Mouse (Mus musculus): ENCODE measurements around the gene Shmt1.

The Shmt1 gene

DNA sequence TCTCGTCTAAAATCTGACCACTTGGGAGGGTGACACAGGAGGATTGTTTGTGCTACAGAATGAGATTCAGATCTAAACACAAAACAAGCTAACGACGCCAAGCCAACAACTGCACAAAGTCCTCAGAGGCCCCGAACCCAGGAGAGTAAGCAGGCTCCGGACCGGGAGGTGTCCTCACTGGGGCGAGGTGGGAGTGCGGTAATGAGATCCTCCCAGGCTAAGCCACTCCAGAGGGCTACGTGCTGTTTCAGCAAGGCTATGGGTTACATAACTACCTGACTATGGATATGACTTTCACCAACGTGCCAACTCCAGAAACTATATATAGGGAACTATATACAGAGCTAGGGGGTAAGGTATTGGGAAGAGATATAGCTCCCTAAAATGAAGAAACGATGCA is 15.2 kb downstream of the Shmt1 start:
- no peak for DNase-seq (ENCODE audit: extremely low spot score)

- no peak for DNase-seq (ENCODE audit: extremely low spot score)
Observed at GRCm38 (mm10) chr11:60790472-60790871, 21.0 kb downstream of the Shmt1 start.

GRCm38 (mm10) chr11:60787595-60787994 is 23.9 kb downstream of the Shmt1 start:
- DNase-seq (ENCODE audit: extremely low spot score), result no peak

GRCm38 (mm10) chr11:60784179-60784922 is 27.2 kb downstream of the Shmt1 start:
- no peak for DNase-seq (ENCODE audit: extremely low spot score)

- no peak for DNase-seq (ENCODE audit: extremely low spot score)
Observed at GRCm38 (mm10) chr11:60779673-60780189, 31.8 kb downstream of the Shmt1 start.

GRCm38 (mm10) chr11:60777801-60778370 is 33.6 kb downstream of the Shmt1 start:
- DNase-seq (ENCODE audit: extremely low spot score), result no peak

DNA sequence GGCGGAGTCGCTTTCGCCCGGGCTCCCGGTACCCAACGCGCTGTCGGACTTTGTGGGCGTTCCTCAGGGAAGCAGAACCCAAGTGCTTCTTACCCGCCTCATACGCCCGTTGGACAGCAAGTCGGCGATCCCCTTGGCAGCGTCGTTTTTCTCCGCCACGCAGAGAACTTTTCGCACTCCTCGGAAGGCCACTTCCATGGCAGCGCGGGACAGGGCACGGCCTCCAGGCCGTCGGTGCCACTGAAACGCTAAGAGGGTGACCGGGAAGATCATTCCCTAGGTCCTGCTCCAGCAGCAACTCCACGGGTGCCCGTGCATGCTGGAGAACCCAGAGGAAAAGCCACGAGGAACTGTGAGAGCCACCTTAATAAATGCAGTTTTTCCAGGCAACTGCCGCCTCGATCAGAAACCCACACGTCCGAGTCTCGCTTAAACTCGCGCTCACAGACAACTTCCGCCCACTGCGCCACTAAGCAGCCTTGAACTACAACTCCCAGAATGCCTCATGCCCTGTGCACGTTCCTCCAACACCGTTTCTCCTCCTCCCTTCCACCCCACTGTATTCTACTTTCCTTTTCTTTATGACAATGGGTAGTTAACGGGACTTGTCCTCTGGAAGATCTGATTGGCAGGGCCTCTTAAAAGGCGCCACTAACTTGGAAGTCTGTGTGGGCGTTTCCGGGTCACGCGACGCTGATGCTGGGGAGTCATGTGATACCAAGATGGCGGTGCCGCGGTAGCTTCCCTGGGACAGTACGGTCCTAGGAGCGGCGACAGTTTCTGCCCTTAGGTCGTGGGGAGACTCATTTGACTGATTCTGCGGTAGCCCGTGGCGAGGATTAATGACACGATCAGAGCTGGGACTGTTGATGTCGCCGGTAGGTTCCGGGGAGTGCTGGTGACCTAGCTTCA is 34.4 kb downstream of the Shmt1 start, which contains the start of the genes Top3a and Smcr8:
Gene Top3a, minus strand, starts transcription at position 537 of the 912 bp plus-strand sequence.
Gene Smcr8, plus strand, starts transcription at position 696 of the 912 bp plus-strand sequence.
- DNase-seq (ENCODE audit: extremely low spot score), result peak; percentile 89

DNA sequence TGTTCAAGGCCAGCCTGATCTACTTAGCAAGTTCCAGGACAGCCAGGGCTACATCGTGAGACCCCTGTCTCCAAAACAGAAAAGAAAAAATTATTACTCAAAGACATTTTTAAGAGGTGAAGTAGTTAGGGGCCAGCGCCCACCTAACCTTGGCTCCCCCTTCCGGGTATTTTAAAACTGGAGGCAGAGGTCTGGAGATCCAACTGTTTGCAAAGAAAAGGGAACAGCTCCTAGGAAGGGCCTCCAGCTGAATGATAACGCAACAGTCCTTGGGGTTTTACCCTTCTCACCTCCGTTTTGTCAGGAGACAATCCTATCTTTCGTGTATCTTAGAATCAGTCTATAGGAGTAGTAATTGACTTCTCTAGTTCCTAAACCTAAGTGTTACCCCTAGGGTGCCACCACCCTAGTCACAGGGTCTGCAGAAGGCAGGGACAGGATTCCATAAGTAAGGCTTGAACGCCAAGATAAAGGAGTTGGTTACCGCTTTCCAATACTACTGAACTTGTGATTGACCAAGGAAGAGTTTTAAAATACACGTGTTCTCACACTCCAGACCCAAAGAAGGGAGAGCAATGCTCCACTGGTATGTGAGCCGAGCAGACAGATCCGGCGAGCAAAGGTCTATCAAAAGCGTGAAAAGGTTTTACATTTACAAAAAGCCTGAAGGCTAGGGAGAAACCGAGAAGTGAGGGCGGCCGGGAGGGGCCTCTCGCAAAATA is 35.2 kb downstream of the Shmt1 start:
- DNase-seq (ENCODE audit: extremely low spot score), result peak; percentile 64

- no peak for DNase-seq (ENCODE audit: extremely low spot score)
Observed at GRCm38 (mm10) chr11:60775578-60775977, 35.9 kb downstream of the Shmt1 start.

- DNase-seq (ENCODE audit: extremely low spot score), result no peak
Observed at GRCm38 (mm10) chr11:60774841-60775240, 36.7 kb downstream of the Shmt1 start.

- DNase-seq (ENCODE audit: extremely low spot score), result no peak
Observed at GRCm38 (mm10) chr11:60774158-60774689, 37.3 kb downstream of the Shmt1 start.

- no peak for DNase-seq (ENCODE audit: extremely low spot score)
Observed at GRCm38 (mm10) chr11:60772161-60772560, 39.4 kb downstream of the Shmt1 start.

GRCm38 (mm10) chr11:60770776-60771175 is 40.7 kb downstream of the Shmt1 start:
- no peak for DNase-seq (ENCODE audit: extremely low spot score)

DNA sequence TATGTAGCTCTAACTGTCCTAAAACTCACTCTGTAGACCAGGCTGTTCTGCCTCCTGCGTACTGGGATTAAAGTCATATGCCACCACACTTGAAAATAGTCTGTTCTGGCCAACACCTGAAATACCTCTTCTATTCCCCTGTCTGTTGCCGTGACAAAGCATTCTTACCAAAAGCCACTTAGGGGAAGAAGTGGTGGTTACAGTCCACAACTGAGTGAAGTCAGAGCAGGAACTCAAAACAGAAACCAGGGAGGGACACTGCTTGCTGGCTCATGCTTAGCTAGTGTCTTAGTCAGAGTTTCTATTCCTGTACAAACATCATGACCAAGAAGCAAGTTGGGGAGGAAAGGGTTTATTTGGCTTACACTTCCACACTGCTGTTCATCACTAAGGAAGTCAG is 42.2 kb downstream of the Shmt1 start:
- no peak for DNase-seq (ENCODE audit: extremely low spot score)

- no peak for DNase-seq (ENCODE audit: extremely low spot score)
Observed at GRCm38 (mm10) chr11:60766969-60767368, 44.5 kb downstream of the Shmt1 start.

GRCm38 (mm10) chr11:60761681-60762080 is 49.8 kb downstream of the Shmt1 start:
- DNase-seq (ENCODE audit: extremely low spot score), result no peak

DNA sequence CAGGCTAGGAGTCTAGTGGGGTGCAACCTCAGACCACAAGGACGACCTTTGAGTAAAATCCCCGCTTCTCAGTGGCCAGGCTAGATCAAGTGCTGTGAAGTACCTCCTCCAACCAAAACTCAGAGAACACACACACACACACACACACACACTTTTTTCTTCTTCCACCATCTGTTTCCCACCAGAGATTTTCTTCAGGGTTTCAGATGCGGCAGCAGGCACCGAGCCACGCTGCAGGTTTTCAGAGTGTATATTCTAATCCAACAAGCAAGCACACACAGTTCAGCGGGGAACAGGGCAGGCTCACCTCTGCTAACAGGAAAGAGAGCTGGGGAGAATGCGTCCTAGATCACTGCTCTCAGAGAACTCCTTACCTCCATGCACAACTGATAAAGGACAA is 55.9 kb downstream of the Shmt1 start:
- no peak for DNase-seq (ENCODE audit: extremely low spot score)

DNA sequence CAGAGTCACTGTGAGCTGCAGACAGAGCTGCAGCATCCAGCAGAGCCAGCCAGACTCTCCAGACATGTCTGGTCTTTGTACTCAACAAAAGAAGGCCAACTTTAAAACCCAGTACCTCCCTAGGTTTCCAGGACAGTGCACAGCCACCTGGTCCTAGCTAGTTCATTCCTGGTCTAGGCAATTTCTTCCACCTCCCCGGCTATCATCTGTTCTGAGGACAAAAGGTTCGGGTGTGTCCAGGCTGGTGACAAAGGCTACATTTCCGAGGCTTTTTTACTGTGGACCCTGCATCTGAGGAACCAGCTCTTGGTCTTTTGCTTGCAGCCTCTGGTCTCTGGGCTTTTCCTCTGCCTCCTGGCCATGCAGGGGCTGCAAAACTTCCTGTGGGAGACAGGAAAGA is 71.2 kb downstream of the Shmt1 start:
- no peak for DNase-seq (ENCODE audit: extremely low spot score)
